Mouse (Mus musculus) heart, adult 2 months (tissue): ENCODE measurements around the gene Slc45a1.

Source experiments
- CTCF ChIP-seq: fragments of 200-600 bp; IDR thresholded peaks from 2 replicates; pipeline ENCODE4 v1.8.1; 2022; ENCODE audit warnings: antibody characterized with exemption, mild to moderate bottlenecking, moderate library complexity
- EP300 ChIP-seq: fragments of 200-500 bp; IDR thresholded peaks from 2 replicates; pipeline ENCODE4 v1.6.1; 2011; ENCODE audit warnings: low read depth, low read length, control low read depth; ENCODE audit not compliant: insufficient read depth
- POLR2A ChIP-seq: fragments of 200-500 bp; IDR thresholded peaks from 2 replicates; pipeline ENCODE4 v1.6.1; 2011; ENCODE audit warnings: mild to moderate bottlenecking, low read depth, low read length, control low read depth; ENCODE audit not compliant: insufficient read depth

GRCm38 (mm10) chr4:150583777-150584135 lies 68.2 kb downstream of the Slc45a1 start:
- TF ChIP-seq POLR2A (no peak), CTCF (no peak), EP300 (no peak)
